Mouse (Mus musculus): ENCODE data around the gene Xxylt1. TPM values are rescaled to one million over a fixed set of nuclear protein-coding genes. Genes with fewer than 3 reads are reported as not detected.
"Not testable (repeated sequence)": the region's sequence is repeated elsewhere in the genome, so short reads cannot be mapped to it uniquely, and the experiment has no call there.

Gene Xxylt1
- total RNA-seq, 4 experiments from 2014 or later: 17.9 to 21.7 (median 20.6) TPM

DNA sequence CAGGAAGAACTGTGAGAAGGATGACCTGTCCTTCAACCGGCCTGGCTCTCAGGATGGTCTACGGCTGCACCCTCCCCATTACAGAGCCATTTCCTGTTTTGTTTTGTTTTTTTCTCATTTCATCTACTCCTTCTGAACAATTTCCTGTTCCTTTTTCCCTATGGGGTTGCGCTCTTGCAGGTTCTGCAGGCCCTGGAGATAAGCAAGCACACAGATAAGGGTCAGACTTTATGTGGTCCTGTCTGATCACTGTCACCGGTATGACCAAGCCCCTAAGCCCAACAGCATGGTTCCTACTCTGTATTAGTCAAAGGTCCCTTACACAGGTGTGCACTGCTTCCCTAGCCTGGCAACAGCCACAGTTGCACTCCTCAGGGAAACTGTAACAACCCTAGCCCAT, 56.2 kb downstream of the Xxylt1 start:
- no peak for DNase-seq (ENCODE audit: low spot score in 2 of 2)

DNA sequence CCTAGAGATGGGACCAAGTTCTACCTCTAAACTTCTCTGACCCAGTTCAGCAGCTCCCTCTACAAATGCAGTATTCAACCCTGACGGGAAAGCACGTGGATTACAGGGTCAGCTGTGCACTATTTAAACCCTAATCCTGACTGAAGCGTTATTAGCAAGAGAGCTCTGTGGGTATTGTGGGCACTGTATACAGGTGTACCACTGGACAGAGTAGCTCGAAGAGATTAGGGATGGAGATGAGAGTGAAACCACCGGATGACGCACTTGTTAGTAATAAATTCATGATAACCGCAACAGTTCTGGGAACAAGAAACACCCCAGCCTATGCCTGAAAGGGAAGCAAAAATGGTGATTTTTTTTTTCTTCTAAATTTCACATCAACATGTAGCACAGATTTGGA, 57.0 kb downstream of the Xxylt1 start:
- DNase-seq (ENCODE audit: low spot score in 2 of 2): no peak

DNA sequence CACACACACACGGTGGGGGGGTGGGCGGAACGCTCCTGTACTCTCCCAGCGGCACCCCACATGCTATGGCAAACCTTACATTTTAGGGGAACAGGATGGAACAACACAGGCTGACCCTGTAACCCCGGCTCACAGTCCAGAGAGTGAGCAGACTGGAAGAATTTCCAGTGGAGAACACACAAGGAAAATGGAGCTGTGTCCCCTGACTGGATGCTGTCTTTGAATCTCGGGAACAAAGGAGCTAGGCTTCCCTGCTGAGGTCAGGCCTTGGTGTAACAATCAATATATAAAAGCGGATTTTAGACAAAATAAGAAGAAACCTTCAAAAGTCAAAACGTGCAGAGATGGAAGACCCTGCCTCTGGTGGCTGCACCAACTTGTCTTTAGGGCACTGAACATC, 57.4 kb downstream of the Xxylt1 start:
- DNase-seq (ENCODE audit: low spot score in 2 of 2): no peak

DNA sequence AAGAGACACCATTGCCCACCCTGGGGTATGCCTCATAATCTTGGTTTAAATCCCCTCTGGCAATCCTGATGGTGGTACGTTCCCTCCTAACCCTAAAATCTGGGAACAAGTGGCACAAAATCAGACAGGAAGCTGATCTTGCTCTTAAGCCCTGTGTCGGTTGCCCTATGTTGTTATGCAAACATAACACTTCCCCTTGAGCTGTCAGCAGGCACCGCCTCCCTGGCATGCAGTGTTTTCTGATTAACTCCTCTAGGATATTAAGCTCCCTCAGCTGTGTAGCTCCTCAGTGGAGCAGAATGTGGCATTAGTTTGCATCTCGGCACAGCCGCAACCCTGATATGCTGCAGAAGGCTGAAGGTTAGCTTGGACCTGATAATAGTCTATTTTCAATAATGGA, 58.9 kb downstream of the Xxylt1 start:
- no peak for DNase-seq (ENCODE audit: low spot score in 2 of 2)

DNA sequence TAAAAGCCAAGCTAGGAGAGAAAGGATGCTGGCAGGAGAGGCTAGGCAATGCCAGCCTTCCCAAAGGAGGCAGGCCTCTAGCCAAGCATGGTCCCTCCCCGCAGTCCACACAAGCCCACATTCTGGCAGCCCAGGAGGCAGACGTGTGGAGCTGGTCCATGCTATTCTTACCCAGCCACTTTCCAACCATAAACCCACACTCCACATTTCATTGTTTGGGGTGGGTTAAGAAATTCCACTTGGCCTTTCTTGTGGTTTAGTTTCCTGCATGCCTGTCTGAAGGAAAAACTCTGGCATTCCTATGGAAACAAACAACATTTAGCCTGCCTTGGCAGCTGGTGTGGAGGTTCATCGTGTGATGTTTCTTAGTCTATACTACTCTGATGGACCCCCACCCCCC, 61.7 kb downstream of the Xxylt1 start:
- DNase-seq (ENCODE audit: low spot score in 2 of 2): no peak

DNA sequence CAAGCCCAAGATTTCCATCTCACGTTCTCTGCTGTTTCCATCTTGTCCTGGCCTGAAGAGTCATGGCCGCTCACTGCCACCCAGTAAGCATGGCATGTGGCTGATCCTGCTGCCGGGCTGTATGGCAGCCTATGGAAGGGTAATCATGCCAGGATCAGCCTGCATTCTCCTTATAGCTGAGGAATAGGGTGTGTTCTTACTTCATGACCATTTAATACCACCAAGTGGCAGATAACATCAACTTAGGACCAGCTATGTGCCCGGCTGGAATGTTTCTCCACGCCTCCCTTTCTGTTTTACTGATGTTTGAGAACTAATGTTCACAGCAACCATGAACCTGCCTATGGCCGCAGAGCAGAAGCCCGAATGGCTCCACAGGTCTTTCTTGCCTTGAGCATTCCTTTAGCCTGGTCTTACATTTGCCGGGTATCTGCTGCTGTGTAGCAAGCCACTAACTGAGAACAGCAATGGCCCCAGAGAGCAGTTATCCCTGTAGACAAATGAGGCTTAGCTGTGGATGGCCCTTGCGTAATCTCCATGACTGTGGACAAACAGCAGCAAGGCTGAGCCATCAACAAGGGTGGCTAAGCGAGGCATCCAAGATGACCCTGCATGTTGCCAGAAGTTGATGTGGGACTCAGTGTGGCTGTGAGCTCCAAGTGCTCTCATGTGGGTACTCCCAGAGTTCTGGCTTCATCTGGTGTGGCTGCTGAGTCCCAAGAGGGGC, 63.4 kb downstream of the Xxylt1 start:
- no peak for DNase-seq (ENCODE audit: low spot score in 2 of 2)

DNA sequence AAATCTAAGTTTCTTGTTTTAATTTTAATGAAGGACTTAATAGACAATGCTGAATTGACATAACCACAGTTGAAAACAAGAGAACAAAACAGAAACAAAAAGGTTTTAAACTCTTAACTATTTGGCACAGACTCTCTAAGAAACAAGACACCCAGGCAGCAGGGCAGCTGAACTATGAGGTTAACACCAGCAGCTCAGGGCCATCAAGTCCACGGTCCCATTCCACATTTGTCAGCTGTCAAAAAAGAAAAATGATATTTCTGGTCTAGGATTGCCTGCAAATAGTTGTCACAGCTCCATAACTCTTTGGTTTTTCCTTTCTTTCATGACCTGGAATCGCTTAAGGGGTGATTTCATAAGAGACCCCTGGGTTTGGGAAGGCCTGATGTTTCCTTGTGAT, 64.6 kb downstream of the Xxylt1 start:
- DNase-seq (ENCODE audit: low spot score in 2 of 2): no peak

DNA sequence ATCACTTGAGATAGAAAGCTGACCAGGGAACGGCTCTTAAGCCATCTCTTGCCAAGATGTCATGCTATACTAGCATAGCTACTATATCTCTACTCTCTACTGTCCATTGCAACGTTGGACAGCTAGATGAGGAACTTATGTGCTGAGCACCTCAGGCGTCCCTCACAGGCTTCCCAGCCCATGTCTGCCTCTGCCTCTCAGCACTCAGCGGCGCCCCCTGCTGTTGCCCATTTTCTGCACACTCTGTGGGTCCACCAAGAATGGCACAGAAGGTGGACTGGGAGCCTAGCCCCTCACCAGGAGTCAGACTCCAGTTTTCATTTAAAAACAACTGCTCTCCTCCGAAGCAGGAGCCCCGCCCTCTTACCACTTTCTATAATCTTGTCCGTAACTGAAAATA, 65.1 kb downstream of the Xxylt1 start:
- DNase-seq (ENCODE audit: low spot score in 2 of 2): no peak

DNA sequence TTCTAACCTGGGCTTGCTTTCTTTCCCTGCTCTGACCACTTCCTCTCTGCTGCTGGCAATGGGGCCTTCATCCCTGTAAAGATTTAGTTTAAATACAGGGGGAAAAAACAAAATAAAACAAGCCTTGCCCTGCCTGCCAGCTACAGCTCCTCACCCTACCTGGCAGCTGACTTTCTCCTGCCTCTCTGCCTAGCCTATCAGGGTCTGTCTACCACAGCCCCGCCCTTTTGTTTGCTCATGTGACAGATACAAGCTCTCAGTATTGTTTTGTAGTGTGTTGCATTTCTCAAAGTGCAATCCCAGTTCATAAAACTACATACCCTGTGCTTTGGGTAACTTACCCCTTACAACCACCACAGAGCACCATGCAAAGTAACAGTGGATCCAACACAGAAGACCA, 66.0 kb downstream of the Xxylt1 start:
- no peak for DNase-seq (ENCODE audit: low spot score in 2 of 2)

DNA sequence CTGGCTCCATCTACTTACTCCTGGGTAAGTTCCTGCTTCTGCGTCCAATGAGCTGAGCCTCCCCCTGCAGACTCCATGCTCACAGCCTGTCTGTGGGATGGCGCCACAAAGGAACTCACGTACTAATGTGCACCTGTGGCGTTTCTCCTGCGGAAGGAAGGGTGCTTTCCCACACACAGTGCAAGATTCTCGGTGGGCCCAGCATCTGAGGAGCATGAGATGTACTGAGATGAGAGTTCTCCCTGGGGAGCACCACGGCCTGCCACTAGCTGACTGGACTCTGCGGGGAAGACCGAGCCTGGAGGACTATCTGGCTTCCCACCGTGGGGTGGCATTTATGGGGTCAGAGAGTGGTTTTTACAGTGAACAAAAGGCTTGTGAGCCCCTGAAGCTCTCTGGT, 69.0 kb downstream of the Xxylt1 start:
- no peak for DNase-seq (ENCODE audit: low spot score in 2 of 2)

DNA sequence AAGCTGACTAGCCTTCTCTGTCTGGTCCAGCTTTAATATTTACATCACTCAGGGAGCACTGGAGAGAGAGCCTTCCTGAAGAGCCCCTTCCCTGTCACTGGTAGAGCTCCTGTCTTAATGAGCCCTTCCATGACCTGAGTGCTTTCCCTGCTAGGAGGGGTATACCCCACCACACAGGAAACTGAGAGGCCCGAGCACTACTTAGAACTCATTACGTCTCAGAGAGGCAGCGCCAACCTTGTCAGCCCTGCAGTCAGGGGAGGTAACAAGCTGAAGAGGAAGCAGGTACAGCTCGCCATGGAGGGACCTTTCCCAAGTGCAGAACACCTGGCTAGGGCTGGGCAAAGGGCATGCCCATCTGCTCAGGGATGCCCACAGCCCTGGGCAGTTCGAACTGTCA, 70.8 kb downstream of the Xxylt1 start:
- no peak for DNase-seq (ENCODE audit: low spot score in 2 of 2)

DNA sequence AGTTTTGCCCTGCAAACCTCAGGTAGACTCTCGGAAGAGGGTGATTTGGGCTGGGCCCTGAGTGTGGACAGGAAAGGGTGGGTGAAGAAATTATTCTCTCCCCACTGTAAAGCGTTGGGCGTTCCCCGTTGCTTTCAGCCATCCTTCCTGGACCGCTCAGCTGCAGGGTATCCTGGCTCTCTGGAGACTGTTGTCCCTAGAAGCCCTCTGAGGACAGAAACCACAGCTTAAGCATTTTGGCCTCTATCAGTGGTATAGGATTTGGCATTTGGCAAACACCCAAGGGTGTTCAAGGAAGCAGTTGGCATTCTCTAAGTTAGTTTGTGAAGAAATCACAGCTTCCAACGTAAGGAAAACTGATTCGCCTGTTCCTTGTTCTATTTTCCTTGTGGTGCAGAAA, 72.9 kb downstream of the Xxylt1 start:
- DNase-seq (ENCODE audit: low spot score in 2 of 2): no peak

DNA sequence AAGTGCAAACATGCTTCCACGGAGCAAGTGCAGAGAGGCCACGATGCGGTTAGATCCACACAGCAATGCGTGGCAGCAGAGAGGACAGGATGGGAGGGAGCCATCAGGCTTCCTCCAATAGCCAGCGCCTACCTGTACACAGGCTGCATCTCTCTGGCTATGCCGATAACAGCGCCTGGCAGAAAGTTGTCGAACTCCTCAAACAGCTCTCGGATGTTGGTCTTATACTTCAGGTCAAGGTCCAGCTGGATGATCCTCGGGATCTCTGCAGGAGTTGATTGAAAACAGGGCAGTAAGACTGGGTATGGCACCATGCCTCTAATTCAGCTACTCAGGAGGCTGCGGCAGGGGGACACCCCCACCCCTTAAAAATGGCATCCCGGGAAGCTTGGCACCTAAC, 73.7 kb downstream of the Xxylt1 start:
- no peak for DNase-seq (ENCODE audit: low spot score in 2 of 2)

DNA sequence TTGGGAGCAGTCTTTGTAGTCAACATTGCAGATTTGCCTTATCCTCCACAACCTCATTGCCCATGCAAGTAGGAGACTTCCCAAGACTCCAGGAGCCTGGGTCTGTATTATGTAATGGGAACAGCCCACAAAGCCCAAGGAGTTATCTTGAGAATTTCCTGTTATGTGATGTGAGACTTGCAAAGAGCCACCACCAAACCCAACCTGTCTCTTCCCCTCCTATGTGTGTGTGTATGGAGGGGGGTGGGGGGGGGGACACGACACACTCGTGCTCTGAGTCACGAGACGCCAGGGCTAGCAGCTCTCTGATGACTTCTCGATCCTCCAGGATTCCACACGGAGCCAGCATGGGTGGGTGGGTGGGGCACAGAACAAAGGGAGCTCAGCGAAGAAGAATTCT, 75.5 kb downstream of the Xxylt1 start:
- no peak for DNase-seq (ENCODE audit: low spot score in 2 of 2)

DNA sequence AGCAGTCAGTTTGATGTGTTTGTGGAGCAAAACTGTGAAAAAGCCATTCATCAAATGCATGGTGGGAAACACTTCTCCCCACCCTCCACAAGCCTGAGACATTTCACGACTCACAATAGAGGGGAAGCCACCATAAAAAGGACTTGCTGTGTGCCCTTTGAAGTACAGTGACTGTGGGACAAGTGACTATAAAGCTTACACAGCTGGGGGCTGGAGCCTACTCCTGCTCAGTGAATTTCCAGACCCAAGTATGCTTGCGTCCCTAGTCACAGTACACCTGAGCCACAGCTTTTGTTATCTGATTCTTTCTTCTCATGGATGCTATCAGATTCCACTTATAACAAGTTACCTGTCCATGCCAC, 76.9 kb downstream of the Xxylt1 start:
- no peak for DNase-seq (ENCODE audit: low spot score in 2 of 2)

DNA sequence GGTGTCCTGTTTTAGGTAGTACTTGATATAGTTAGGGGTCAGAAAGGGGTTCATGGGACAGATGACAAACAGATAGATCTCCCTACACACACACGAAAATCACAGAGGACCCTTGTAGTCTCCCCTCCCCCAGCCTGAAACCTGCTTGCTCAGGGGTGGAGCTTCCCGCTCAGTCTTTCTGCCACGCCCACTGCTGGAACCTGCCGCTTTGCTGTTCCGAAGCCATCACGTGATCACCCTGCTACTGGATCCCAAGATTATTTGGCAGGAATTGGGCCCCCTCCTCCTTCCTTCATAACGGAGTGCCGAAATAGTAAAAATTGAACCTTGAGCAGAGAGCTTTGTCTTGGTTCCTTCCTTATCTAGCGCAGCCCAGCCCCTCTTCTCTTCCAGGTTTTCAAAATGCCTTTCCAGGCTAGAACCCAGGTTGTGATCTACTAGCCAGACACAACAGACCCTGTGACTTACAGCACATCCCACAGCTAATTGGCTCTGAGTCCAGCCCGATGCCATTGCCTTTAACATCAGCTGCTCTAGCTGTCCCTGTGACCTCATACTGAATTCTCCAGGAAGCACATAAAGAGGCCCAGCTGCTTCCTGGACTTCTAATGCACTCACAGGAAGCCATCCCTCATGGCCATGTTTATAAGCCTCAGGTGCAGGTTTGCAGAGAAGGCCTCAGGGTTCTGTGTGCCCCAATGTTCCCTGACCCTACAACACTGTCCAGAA, 77.5 kb downstream of the Xxylt1 start:
- not testable (repeated sequence) for DNase-seq (ENCODE audit: low spot score in 2 of 2)

DNA sequence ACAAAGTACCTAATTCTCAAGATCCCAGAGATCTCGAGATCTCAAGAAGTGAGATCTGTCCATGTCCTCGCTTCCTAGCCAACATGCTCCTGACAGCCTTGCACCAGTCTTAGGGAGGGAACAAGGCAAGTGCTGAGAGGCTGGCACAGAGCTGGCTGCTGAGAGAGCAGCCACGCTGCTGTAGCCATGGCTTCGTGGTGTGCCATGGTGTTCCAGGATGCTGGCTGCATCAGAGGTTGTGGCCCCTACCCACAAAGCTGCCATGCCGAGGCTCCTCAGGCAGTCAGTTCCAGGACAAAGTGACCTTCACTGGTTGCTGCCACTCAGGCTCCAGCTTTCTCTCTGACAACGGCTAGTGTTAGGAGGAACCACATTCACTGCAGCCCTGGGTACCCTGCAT, 78.3 kb downstream of the Xxylt1 start:
- no peak for DNase-seq (ENCODE audit: low spot score in 2 of 2)

DNA sequence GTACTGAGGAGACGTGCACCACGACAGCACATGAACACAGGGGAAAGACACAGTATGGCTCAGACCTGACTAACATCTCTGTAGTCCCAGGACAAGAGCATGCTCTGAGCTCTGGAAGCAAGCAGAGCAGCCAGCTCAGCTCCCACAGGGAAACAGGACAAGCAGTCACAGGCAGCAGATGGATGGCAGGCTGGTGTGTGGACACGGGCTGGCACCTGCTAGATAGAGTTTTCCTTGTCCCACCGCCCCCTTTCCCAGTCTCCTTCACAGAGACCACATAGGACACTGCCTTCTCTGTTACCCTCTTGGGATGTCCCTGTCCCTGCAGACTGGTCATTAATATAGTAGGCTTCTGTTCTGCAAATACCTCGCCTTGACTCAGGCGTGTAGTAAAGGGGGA, 79.1 kb downstream of the Xxylt1 start:
- no peak for DNase-seq (ENCODE audit: low spot score in 2 of 2)

DNA sequence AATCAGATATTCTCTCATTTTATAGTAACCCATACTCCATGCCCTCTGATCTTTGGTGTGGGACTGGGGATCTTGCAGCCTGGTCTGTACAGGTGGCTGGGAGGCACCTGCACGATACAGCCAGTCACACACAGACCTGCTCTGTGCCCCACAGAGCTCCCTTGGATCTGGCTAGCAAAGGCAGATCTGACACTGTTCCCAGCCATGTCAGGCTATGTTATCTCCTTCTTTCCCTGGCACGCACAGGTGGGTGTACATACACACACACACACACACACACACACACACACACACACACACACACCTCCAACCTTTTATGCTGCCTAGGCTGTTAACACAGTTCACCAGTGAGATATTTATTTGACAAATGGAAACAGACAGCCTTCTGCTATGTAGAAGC, 82.5 kb downstream of the Xxylt1 start:
- no peak for DNase-seq (ENCODE audit: low spot score in 2 of 2)

DNA sequence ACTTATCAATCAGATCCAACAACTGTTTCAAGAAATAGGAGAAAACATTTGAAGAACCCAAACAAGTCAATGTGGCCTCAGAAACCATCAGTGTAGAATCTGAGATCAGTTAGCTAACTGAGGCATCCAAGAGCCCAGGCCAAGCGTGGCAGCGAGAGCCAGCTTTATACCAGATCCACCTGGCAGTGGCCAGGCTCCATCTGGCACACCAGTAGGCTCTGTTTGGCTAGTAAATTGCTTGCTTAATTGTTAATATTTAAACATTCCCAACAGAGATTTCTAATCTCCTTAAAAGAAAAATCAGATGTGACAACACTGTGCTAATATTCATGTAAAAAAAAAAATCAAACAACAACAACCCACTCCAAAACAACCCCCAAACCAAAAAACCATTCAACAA, 83.2 kb downstream of the Xxylt1 start:
- DNase-seq (ENCODE audit: low spot score in 2 of 2): peak in 1 of 2 experiments; percentile 65

DNA sequence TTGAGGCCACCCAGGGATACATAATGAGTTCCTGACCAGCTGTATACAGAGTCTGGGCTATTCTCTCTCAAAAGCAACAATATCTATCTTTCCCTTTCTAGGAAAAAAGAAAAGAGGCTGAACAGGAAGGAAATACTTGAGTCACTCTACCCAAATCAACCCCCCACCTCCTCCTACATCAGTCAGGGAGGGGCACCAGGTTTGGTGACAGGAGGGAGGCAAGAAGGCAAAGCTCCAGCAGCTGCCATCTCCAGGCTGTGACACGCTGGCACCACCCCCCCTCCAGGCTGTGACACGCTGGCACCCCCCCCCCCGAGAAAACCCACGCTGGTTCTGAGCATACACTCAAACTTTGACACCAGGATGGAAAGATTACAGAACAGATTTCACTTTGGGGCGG, 85.8 kb downstream of the Xxylt1 start:
- no peak for DNase-seq (ENCODE audit: low spot score in 2 of 2)

DNA sequence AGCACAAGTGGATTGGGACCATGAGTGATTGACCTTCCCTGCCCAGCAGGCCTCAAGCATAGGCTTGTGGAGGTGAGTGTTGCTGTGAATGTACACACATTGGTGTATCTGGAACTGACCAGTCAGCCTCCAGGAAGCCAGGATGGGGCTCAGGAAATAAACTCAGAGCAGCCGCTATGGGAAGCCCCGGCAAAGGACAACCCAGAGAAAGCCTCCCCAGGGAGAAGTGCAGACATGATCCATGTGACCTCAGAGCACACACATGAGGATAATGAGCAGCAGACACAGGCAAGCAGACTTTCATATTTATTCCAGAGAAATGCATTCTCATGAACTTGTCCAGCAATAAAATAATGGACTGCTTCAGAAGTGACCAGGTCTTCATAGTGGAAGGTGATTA, 86.4 kb downstream of the Xxylt1 start:
- DNase-seq (ENCODE audit: low spot score in 2 of 2): no peak

DNA sequence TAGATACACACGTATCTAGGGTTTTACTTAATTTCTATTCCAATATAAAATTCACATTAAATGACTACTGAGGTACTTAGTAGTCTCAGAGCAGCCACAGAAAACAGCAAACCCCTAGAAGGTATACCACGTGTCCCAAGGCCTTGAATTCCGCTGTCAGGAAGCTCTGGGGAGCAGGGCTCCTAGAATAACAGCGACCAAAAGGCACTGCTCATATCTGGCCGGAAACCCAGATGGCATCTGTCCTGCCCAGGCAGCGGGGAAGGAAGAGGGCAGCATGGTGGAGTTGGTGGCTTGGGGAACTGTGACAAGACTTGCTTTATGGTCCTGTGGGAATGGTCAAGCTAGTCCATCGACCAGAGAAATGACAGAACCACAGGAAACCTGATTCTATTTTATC, 86.9 kb downstream of the Xxylt1 start:
- DNase-seq (ENCODE audit: low spot score in 2 of 2): no peak
